Mouse (Mus musculus) cerebellum, adult 2 months (tissue): Measurements from ENCODE around the gene Tmtc4.

Experiments
- CTCF ChIP-seq: fragments of 200-500 bp; IDR thresholded peaks from 2 replicates; pipeline ENCODE4 v1.5.1; 2011; ENCODE audit warnings: low read depth, mild to moderate bottlenecking, control low read depth, low read length, moderate library complexity, borderline replicate concordance; ENCODE audit not compliant: insufficient read depth
- POLR2A ChIP-seq: fragments of 200-500 bp; IDR thresholded peaks from 2 replicates; pipeline ENCODE4 v1.6.1; 2011; ENCODE audit warnings: low read length, control low read depth, borderline replicate concordance; ENCODE audit not compliant: insufficient read depth

- no peak for TF ChIP-seq CTCF
- no peak for TF ChIP-seq POLR2A
These were observed 81.7 kb downstream of the Tmtc4 start for GRCm38 (mm10) chr14:122902136-122902535.
